Mouse (Mus musculus): ENCODE measurements around the gene Cldn18.

- TF ChIP-seq CTCF (IDR thresholded peaks at IDR 0.05; ENCODE audit: extremely low read depth, insufficient read length, insufficient replicate concordance, low read depth, low read length) (no peak), POLR2A (IDR thresholded peaks at IDR 0.05; ENCODE audit: low read depth, low read length) (no peak)
These were observed 55.4 kb downstream of the Cldn18 start for GRCm38 (mm10) chr9:99661606-99662166.

All from small intestine, adult 2 months (tissue).